In the genomic region with DNA sequence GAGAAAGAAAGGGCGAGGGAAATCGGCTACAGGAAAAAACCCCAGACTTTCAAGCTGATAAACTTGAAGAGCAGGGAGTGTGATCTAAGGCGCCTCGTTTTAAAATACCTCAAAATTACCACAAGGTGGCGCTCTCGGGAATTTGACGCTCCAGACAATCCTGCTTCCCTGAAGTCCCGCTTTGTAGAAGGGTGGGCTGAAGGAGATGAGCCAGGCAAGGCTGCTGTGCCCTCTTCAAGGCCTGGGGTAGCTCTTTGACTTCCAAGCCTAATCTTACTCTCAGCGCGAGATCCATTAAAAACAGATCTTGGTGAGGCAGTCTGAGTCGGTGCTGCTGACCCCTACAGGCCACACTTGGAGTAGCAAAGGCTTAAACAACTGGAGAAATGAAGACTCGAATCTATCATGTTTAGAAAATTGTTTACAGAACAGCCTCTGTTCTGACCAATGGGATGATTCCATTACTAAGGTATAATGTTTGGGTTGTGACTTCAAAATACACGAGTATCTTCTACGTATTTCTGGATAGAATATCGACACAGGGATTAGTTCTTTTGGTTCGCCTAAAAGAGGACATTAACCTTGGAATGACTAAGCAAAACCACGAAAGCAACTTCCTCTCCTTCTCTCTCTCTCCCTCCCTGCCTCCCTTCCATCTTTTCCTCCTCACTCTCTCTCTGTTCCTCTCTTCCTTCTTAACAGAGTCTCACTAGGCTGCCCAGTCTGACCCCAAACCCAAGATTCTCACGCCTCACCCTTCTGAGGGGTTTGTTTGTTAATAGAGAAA, we compare ENCODE assay signal across 8 mouse cellular contexts.
A peak's percentile ranks its signal among the peaks of the same experiment; 100 is the strongest.
DNase-seq lines count a peak whose midpoint lies in the region; ATAC-seq and TF ChIP-seq lines count a peak whose summit lies in the region.

No protein-coding gene starts in this region.

- intact Hi-C loops in heart, postnatal 25 days (cut with DNase I) = loop anchor here (1.0 to 5.0 kb wide), 2 partner anchors 87 to 605 kb away; no protein-coding TSS in a partner anchor

- H3K27me3 ChIP-seq in forebrain, embryonic 13.5 days = no peaks in the 10 kb centered on the region
- no peaks in the 10 kb centered on the region for H3K27me3 ChIP-seq in neural tube, embryonic 14.5 days (ENCODE audit: control insufficient read depth, insufficient read depth, low read length)
- H3K27me3 ChIP-seq in testis, adult 2 months (ENCODE audit: control insufficient read depth, insufficient read depth, low read length) = no peaks in the 10 kb centered on the region

- H3K4me1 ChIP-seq in ES-E14 (ENCODE audit: control insufficient read depth in 2 of 2, insufficient read depth in 2 of 2, low read length in 2 of 2, poor library complexity in 1 of 2) = 0 out of 4 replicates have a peak, but pooled peaks cover 0 to 2% of the 10 kb centered on the region in 2 experiments
- H3K4me1 ChIP-seq in forebrain, embryonic 13.5 days = no peaks in the 10 kb centered on the region
- no peaks in the 10 kb centered on the region for H3K4me1 ChIP-seq in neural tube, embryonic 14.5 days (ENCODE audit: control insufficient read depth, insufficient read depth, low read length)
- H3K4me1 ChIP-seq in testis, adult 2 months (ENCODE audit: control insufficient read depth, insufficient read depth, low read length) = peaks cover 2% of the 10 kb centered on the region

- no peak for TF ChIP-seq POLR2A in testis, adult 2 months (IDR thresholded peaks at IDR 0.05; ENCODE audit: control insufficient read depth, low read depth, low read length)

- no peak overlapping the region for H3K27ac ChIP-seq in ES-E14 (ENCODE audit: insufficient read depth, low read depth, low read length, poor library complexity, severe bottlenecking)
- H3K27ac ChIP-seq in forebrain, embryonic 13.5 days = no peak overlapping the region
- no peak overlapping the region for H3K27ac ChIP-seq in neural tube, embryonic 14.5 days (ENCODE audit: low read depth, low read length)
- no peak overlapping the region for H3K27ac ChIP-seq in testis, adult 2 months (ENCODE audit: control insufficient read depth, insufficient read depth, low read depth, low read length)

- no peak overlapping the region for H3K9ac ChIP-seq in ES-E14 (ENCODE audit: insufficient read depth, low read depth, low read length, poor library complexity, severe bottlenecking)
- H3K9ac ChIP-seq in forebrain, embryonic 13.5 days = peak overlapping the region; percentile 47
- H3K9ac ChIP-seq in neural tube, embryonic 14.5 days (replicated peaks; ENCODE audit: low read depth, low read length) = no peak overlapping the region; the same call in 1 of the 2 replicates

- H3K4me2 ChIP-seq in forebrain, embryonic 13.5 days = peak overlapping the region; percentile 60
- H3K4me2 ChIP-seq in neural tube, embryonic 14.5 days (ENCODE audit: low read depth, low read length) = peak overlapping the region; percentile 47

- peak; percentile 76 for DNase-seq in ES-E14 (ENCODE audit: low read depth, low spot score)
- DNase-seq in heart, postnatal 25 days (ENCODE audit: low spot score) = peak; percentile 19
- peak; percentile 67 for DNase-seq in layer of hippocampus, adult 11-12 months (ENCODE audit: low spot score)
- DNase-seq in lung, adult 18-20 months = peak; percentile 43 to 45

- H3K9me3 ChIP-seq in ES-E14 (ENCODE audit: control insufficient read depth, insufficient read depth, low read depth, low read length) = no peaks in the 10 kb centered on the region
- no peaks in the 10 kb centered on the region for H3K9me3 ChIP-seq in forebrain, embryonic 13.5 days (replicated peaks)
- no peaks in the 10 kb centered on the region for H3K9me3 ChIP-seq in neural tube, embryonic 14.5 days (ENCODE audit: control insufficient read depth, low read length)

- peak; percentile 78 for ATAC-seq in cerebellum, adult (ENCODE audit: insufficient number of reproducible peaks, low FRiP score, low TSS enrichment)
- peak; percentile 95 for ATAC-seq in forebrain, embryonic 13.5 days
- peak; percentile 96 for ATAC-seq in neural tube, embryonic 14.5 days (ENCODE audit: low read depth)

- in situ Hi-C loops in ES-E14 (cut with MboI; ENCODE audit: low sequenced_read_pairs in 2 of 2, unreplicated experiment in 2 of 2) = no loop called here

- no peaks in the 10 kb centered on the region for H3K36me3 ChIP-seq in ES-E14 (ENCODE audit: control insufficient read depth, insufficient read depth, low read length, poor library complexity, severe bottlenecking)
- no peaks in the 10 kb centered on the region for H3K36me3 ChIP-seq in forebrain, embryonic 13.5 days (ENCODE audit: poor library complexity, severe bottlenecking)
- no peaks in the 10 kb centered on the region for H3K36me3 ChIP-seq in neural tube, embryonic 14.5 days (ENCODE audit: control insufficient read depth, insufficient read depth, low read length)
- H3K36me3 ChIP-seq in testis, adult 2 months (ENCODE audit: control insufficient read depth, insufficient read depth, low read length) = no peaks in the 10 kb centered on the region

- TF ChIP-seq CTCF in testis, adult 2 months (IDR thresholded peaks at IDR 0.05; ENCODE audit: control insufficient read depth, insufficient read depth, insufficient replicate concordance, low read depth, low read length) = peak; percentile 93

- H3K4me3 ChIP-seq in ES-E14 (ENCODE audit: insufficient read depth in 1 of 2, low read depth in 1 of 2, low read length in 2 of 2, poor library complexity in 1 of 2, severe bottlenecking in 1 of 2) = peak overlapping the region; percentile 26 to 61; a peak in 3 of 4 replicates
- H3K4me3 ChIP-seq in forebrain, embryonic 13.5 days = peak overlapping the region; percentile 36
- peak overlapping the region; percentile 21; the same call in 1 of the 2 replicates for H3K4me3 ChIP-seq in neural tube, embryonic 14.5 days (ENCODE audit: low read depth, low read length)
- H3K4me3 ChIP-seq in testis, adult 2 months (ENCODE audit: control insufficient read depth, low read depth, low read length) = peak overlapping the region; percentile 84

- WGBS in forebrain, embryonic 13.5 days = 26% methylated on average over 18 of the region's 18 CpGs
- 27% methylated on average over 18 of the region's 18 CpGs for WGBS in neural tube, embryonic 14.5 days

TF ChIP-seq in ES-E14, 5 proteins besides CTCF, POLR2A, EP300 and RAD21:
- TF ChIP-seq MAFK (IDR thresholded peaks at IDR 0.05; ENCODE audit: insufficient read depth, low read depth, low read length) = no peak
- no peak; the same call in 1 of the 2 replicates for TF ChIP-seq HCFC1 (IDR thresholded peaks at IDR 0.05; ENCODE audit: borderline replicate concordance, insufficient read depth, low read length)
- TF ChIP-seq ZNF384 (IDR thresholded peaks at IDR 0.05; ENCODE audit: low read depth, low read length) = no peak
- 0 out of 2 replicates have a peak, but pooled peaks have one; percentile 14 for TF ChIP-seq ZC3H11A (IDR thresholded peaks at IDR 0.05; ENCODE audit: borderline replicate concordance, low read depth, low read length)

Comparison
In these comparisons a context has a peak if more than half of its experiments do, and no peak if none do; other contexts are left out.
1. DNase-seq: peak in every context shown above with its lines; median percentile 76 in ES-E14; 67 in layer of hippocampus, adult 11-12 months; 44 in lung, adult 18-20 months; 19 in heart, postnatal 25 days.
2. H3K4me3 ChIP-seq: peak in every context shown above with its lines; median percentile 84 in testis, adult 2 months; 44 in ES-E14; 36 in forebrain, embryonic 13.5 days; 21 in neural tube, embryonic 14.5 days.